ENCODE assay signal across 8 mouse cellular contexts in the genomic region with DNA sequence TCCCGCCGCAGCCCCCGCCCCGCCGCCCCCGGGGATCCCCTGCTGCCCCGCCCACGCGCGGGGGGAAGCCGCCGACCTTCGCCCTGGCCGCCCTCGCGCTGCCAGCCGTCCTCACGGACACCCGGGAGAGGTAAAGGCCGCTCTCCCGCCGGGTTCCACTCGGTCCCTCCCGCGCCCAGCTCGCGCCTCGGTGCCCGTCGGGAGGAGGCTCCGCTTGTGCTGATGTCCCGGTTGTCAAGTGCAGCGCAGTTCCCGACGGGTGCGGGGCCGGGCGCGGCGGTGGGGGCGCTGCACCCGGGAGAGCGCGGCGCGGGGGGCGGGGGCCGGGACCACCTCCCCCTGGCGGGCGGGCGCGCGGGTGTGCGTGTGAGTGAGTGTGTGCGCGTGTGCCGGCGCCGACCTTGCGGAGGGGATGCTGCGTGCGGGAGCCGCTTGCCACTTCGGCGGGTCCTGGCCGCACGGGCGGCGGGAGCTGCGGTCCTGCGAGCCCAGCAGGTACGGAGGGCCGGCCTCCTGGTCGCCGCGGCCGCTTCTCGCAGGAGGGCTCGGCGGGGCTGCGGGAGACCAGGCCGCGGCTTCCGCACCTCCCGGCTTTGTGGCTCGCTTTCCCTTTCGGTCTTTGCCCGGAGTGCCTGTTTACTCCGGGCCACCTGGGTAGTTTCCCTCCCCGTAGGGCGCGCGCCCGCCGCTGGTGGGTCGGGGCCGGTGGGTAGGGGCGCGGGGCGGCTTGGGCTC. TPM values are rescaled to one million over a fixed set of nuclear protein-coding genes. Genes with fewer than 3 reads are reported as not detected.
DNase-seq lines count a peak whose midpoint lies in the region; ATAC-seq and TF ChIP-seq lines count a peak whose summit lies in the region.

A gene (plus strand): TSS at position 61 of the 735 bp plus-strand sequence.

- intact Hi-C loops in heart, adult 2 months (cut with DNase I), result loop anchor here (2.0 to 10.0 kb wide), 5 partner anchors 50 to 533 kb away; a partner anchor contains a TSS

- TF ChIP-seq EP300 in heart, adult 2 months (IDR thresholded peaks at IDR 0.05; ENCODE audit: insufficient read depth, low read depth, low read length), result no peak

- peaks cover 8% of the 10 kb centered on the region; the same call in 1 of the 2 replicates for H3K4me1 ChIP-seq in embryonic facial prominence, embryonic 12.5 days
- peaks cover 6% of the 10 kb centered on the region for H3K4me1 ChIP-seq in heart, adult 2 months (ENCODE audit: control insufficient read depth, insufficient read depth, low read length)
- peaks cover 26% of the 10 kb centered on the region for H3K4me1 ChIP-seq in kidney, embryonic 16.5 days (ENCODE audit: insufficient read depth, low read length)
- H3K4me1 ChIP-seq in liver, embryonic 13.5 days (replicated peaks), result peaks cover 47% of the 10 kb centered on the region

- peak within 1 kb of the TSS; percentile 86 for H3K9ac ChIP-seq in embryonic facial prominence, embryonic 12.5 days
- peak within 1 kb of the TSS; percentile 99 for H3K9ac ChIP-seq in heart, adult 2 months (ENCODE audit: low read depth, low read length)
- peak within 1 kb of the TSS; percentile 92 for H3K9ac ChIP-seq in kidney, embryonic 16.5 days (replicated peaks; ENCODE audit: low read length)
- peak within 1 kb of the TSS; percentile 90 for H3K9ac ChIP-seq in liver, embryonic 13.5 days

- TF ChIP-seq POLR2A in heart, adult 2 months (IDR thresholded peaks at IDR 0.05; ENCODE audit: insufficient read depth, low read depth, low read length), result no peak

- WGBS in embryonic facial prominence, embryonic 12.5 days, result 0% methylated on average over 71 of the region's 100 CpGs
- WGBS in heart, adult 2 months, result 1% methylated on average over 83 of the region's 100 CpGs
- under 1% methylated on average over 71 of the region's 100 CpGs for WGBS in kidney, embryonic 16.5 days
- under 1% methylated on average over 84 of the region's 100 CpGs for WGBS in liver, embryonic 13.5 days (ENCODE audit: insufficient replicate concordance)

- no peaks in the 10 kb centered on the region for H3K9me3 ChIP-seq in embryonic facial prominence, embryonic 12.5 days
- H3K9me3 ChIP-seq in kidney, embryonic 16.5 days (ENCODE audit: low read length), result no peaks in the 10 kb centered on the region
- H3K9me3 ChIP-seq in liver, embryonic 13.5 days (replicated peaks), result no peaks in the 10 kb centered on the region

- ATAC-seq in embryonic facial prominence, embryonic 12.5 days (ENCODE audit: insufficient number of reproducible peaks, insufficient read depth, low FRiP score, low TSS enrichment), result peak; percentile 47
- ATAC-seq in kidney, embryonic 16.5 days (ENCODE audit: low FRiP score, low TSS enrichment), result peak; percentile 36
- ATAC-seq in liver, embryonic 13.5 days (ENCODE audit: low read depth), result peak; percentile 52

- H3K27me3 ChIP-seq in embryonic facial prominence, embryonic 12.5 days, result no peaks in the 10 kb centered on the region
- no peaks in the 10 kb centered on the region for H3K27me3 ChIP-seq in heart, adult 2 months (ENCODE audit: control insufficient read depth, insufficient read depth, low read length)
- H3K27me3 ChIP-seq in kidney, embryonic 16.5 days (ENCODE audit: insufficient read depth, low read length), result no peaks in the 10 kb centered on the region
- H3K27me3 ChIP-seq in liver, embryonic 13.5 days, result no peaks in the 10 kb centered on the region

- H3K36me3 ChIP-seq in embryonic facial prominence, embryonic 12.5 days, result peaks cover 9% of the 10 kb centered on the region; the same call in 1 of the 2 replicates
- H3K36me3 ChIP-seq in heart, adult 2 months (ENCODE audit: control insufficient read depth, insufficient read depth, low read length), result peaks cover 6% of the 10 kb centered on the region; the same call in 1 of the 2 replicates
- peaks cover 20% of the 10 kb centered on the region for H3K36me3 ChIP-seq in kidney, embryonic 16.5 days (ENCODE audit: insufficient read depth, low read length)
- H3K36me3 ChIP-seq in liver, embryonic 13.5 days, result peaks cover 13% of the 10 kb centered on the region

- peak; percentile 44 for TF ChIP-seq CTCF in heart, adult 2 months (IDR thresholded peaks at IDR 0.05)

- H3K4me3 ChIP-seq in embryonic facial prominence, embryonic 12.5 days, result peak within 1 kb of the TSS; percentile 88
- H3K4me3 ChIP-seq in heart, adult 2 months, result peak within 1 kb of the TSS; percentile 91
- peak within 1 kb of the TSS; percentile 94 for H3K4me3 ChIP-seq in kidney, embryonic 16.5 days (ENCODE audit: low read length)
- peak within 1 kb of the TSS; percentile 92 for H3K4me3 ChIP-seq in liver, embryonic 13.5 days (replicated peaks)

- DNase-seq in B cell, adult 2 months, result peak; percentile 74 to 79
- DNase-seq in adrenal gland, postnatal 25 days, result no peak
- DNase-seq in heart, adult 2 months, result peak in 1 of 2 experiments; percentile 84
- DNase-seq in liver, embryonic 13.5 days, result peak; percentile 62
- DNase-seq in naive thymus-derived CD4-positive, alpha-beta T cell, adult 2 months (ENCODE audit: low read depth), result peak; percentile 80
- DNase-seq in thymus, adult 18-20 months, result peak; percentile 71 to 80

- H3K4me2 ChIP-seq in embryonic facial prominence, embryonic 12.5 days (replicated peaks), result peak within 1 kb of the TSS; percentile 67
- peak within 1 kb of the TSS; percentile 76 for H3K4me2 ChIP-seq in kidney, embryonic 16.5 days (replicated peaks; ENCODE audit: low read depth, low read length)
- peak within 1 kb of the TSS; percentile 97 for H3K4me2 ChIP-seq in liver, embryonic 13.5 days

- no peaks in the 10 kb centered on the region for H3K79me2 ChIP-seq in heart, adult 2 months (replicated peaks; ENCODE audit: control insufficient read depth, insufficient read depth, low read length)

- H3K27ac ChIP-seq in embryonic facial prominence, embryonic 12.5 days, result peak within 1 kb of the TSS; percentile 97
- H3K27ac ChIP-seq in heart, adult 2 months, result peak within 1 kb of the TSS; percentile 93
- peak within 1 kb of the TSS; percentile 99 for H3K27ac ChIP-seq in kidney, embryonic 16.5 days (ENCODE audit: low read length)
- peak within 1 kb of the TSS; percentile 89 for H3K27ac ChIP-seq in liver, embryonic 13.5 days

RNA-seq across cellular contexts. Expression of the gene that starts here (rescaled TPM):
- total RNA-seq in adrenal gland, postnatal 25 days (2021), result 24.8 and 31.6 TPM in 2 replicates
- 14.9 and 15.9 TPM in 2 replicates for polyA plus RNA-seq in embryonic facial prominence, embryonic 12.5 days (2016; fragmentation: Nextera tagmentation; extraction: Ambion mirVana)
- 10 to 100 TPM; 22.1 to 23.2 TPM for total RNA-seq in heart, adult 2 months (2021)
- polyA plus RNA-seq in heart, adult 2 months (2012; rRNA removed), result 16.8 and 21.1 TPM in 2 replicates
- polyA plus RNA-seq in kidney, embryonic 16.5 days (2015; fragmentation: Nextera tagmentation; extraction: Ambion mirVana), result 8.4 and 10.0 TPM in 2 replicates
- polyA plus RNA-seq in liver, embryonic 13.5 days (2015; fragmentation: Nextera tagmentation; extraction: Ambion mirVana), result 2.4 and 3.3 TPM in 2 replicates
